ENCODE assay signal across 8 mouse cellular contexts in the genomic region with DNA sequence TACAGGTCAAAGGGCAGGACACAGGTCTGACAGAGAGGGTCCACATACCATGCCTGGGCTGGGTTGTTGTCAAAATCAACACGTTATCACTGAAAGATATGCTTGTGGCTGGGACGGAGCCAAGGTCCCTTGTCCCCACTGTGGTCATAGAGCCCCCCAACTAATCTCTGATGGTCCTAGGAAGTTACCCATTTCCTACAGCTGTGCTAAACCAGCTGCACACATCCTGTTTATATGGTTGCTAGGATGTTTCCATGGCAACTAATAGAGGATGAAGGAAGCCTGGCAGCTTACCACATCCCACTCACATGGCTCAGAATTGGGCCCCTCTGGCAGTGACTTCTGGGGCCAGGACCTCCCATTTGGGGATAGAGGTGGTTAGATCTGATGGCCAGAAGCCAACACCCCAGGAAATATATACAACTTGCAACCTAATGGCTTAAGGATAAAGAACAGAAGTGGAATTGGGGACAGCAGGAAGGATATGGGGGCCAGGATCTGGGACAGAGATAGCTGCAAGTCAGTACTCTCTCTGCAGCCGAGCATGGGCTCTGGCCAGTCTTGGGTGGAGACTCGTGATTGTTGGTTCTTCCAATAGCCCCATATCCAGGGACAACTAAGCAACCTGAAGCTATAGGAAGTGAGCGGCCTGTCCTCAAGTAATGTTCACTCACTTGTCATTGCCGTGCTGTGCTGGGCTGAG. TPM values are rescaled to one million over a fixed set of nuclear protein-coding genes. Genes with fewer than 3 reads are reported as not detected.
DNase-seq lines count a peak whose midpoint lies in the region; ATAC-seq and TF ChIP-seq lines count a peak whose summit lies in the region.

No protein-coding gene starts in this region.

- 49% methylated on average over 6 of the region's 6 CpGs for WGBS in intestine, embryonic 14.5 days
- WGBS in intestine, postnatal 0 days = 38% methylated on average over 6 of the region's 6 CpGs
- WGBS in midbrain, postnatal 0 days = 54% methylated on average over 6 of the region's 6 CpGs

- peak; percentile 60; the same call in 1 of the 2 replicates for ATAC-seq in intestine, embryonic 14.5 days (replicated peaks; ENCODE audit: low FRiP score, low TSS enrichment, low read depth)
- ATAC-seq in intestine, postnatal 0 days = no peak; the same call in 1 of the 2 replicates
- ATAC-seq in midbrain, postnatal 0 days (ENCODE audit: low FRiP score) = peak; percentile 38; the same call in 1 of the 2 replicates
- no peak for ATAC-seq in cerebellum, adult (ENCODE audit: insufficient number of reproducible peaks, low FRiP score, low TSS enrichment)

- no peak overlapping the region for H3K9ac ChIP-seq in intestine, embryonic 14.5 days (ENCODE audit: low read length)
- H3K9ac ChIP-seq in intestine, postnatal 0 days (ENCODE audit: low read depth, low read length) = no peak overlapping the region
- H3K9ac ChIP-seq in midbrain, postnatal 0 days (replicated peaks; ENCODE audit: low read length, poor library complexity, severe bottlenecking) = no peak overlapping the region

- DNase-seq in intestine, embryonic 14.5 days (ENCODE audit: low spot score) = no peak
- peak; percentile 72 for DNase-seq in heart, adult 8-10 months (ENCODE audit: low spot score)
- DNase-seq in kidney, postnatal 14 days = peak; percentile 64
- peak; percentile 81 for DNase-seq in midbrain, postnatal 0 days (ENCODE audit: low spot score)
- no peak for DNase-seq in adrenal gland, adult 18-20 months (ENCODE audit: low spot score in 2 of 2)
- no peak for DNase-seq in gastrocnemius, postnatal 25 days

- H3K36me3 ChIP-seq in intestine, embryonic 14.5 days (ENCODE audit: control insufficient read depth, insufficient read depth, low read length) = no peaks in the 10 kb centered on the region
- H3K36me3 ChIP-seq in intestine, postnatal 0 days (ENCODE audit: control insufficient read depth, insufficient read depth) = no peaks in the 10 kb centered on the region
- no peaks in the 10 kb centered on the region for H3K36me3 ChIP-seq in midbrain, postnatal 0 days (ENCODE audit: insufficient read depth, low read length)

- peaks cover 13% of the 10 kb centered on the region for H3K4me1 ChIP-seq in intestine, embryonic 14.5 days (replicated peaks; ENCODE audit: control insufficient read depth, insufficient read depth, low read length)
- H3K4me1 ChIP-seq in intestine, postnatal 0 days (replicated peaks; ENCODE audit: control insufficient read depth, insufficient read depth, low read length) = peaks cover 12% of the 10 kb centered on the region
- H3K4me1 ChIP-seq in midbrain, postnatal 0 days (ENCODE audit: insufficient read depth, low read length) = peaks cover 27% of the 10 kb centered on the region

- TF ChIP-seq CTCF in intestine, postnatal 0 days (IDR thresholded peaks at IDR 0.05; ENCODE audit: low read depth) = no peak
- no peak for TF ChIP-seq CTCF in midbrain, postnatal 0 days (IDR thresholded peaks at IDR 0.05)

- peak overlapping the region; percentile 38; the same call in 1 of the 2 replicates for H3K27ac ChIP-seq in intestine, embryonic 14.5 days (ENCODE audit: low read depth)
- no peak overlapping the region; the same call in 1 of the 2 replicates for H3K27ac ChIP-seq in intestine, postnatal 0 days (ENCODE audit: low read depth, low read length)
- peak overlapping the region; percentile 18; the same call in 1 of the 2 replicates for H3K27ac ChIP-seq in midbrain, postnatal 0 days (ENCODE audit: low read depth, low read length)

- no peaks in the 10 kb centered on the region for H3K27me3 ChIP-seq in intestine, embryonic 14.5 days (replicated peaks; ENCODE audit: control insufficient read depth, insufficient read depth, low read length)
- H3K27me3 ChIP-seq in intestine, postnatal 0 days (replicated peaks; ENCODE audit: control insufficient read depth, insufficient read depth, low read length) = no peaks in the 10 kb centered on the region
- H3K27me3 ChIP-seq in midbrain, postnatal 0 days (ENCODE audit: insufficient read depth, low read length) = no peaks in the 10 kb centered on the region

- H3K4me2 ChIP-seq in intestine, embryonic 14.5 days (ENCODE audit: low read length) = no peak overlapping the region
- no peak overlapping the region for H3K4me2 ChIP-seq in intestine, postnatal 0 days (replicated peaks; ENCODE audit: low read depth)
- H3K4me2 ChIP-seq in midbrain, postnatal 0 days (ENCODE audit: low read depth, low read length, poor library complexity, severe bottlenecking) = no peak overlapping the region

- no peaks in the 10 kb centered on the region for H3K9me3 ChIP-seq in intestine, embryonic 14.5 days (ENCODE audit: control insufficient read depth, low read length)
- H3K9me3 ChIP-seq in intestine, postnatal 0 days (ENCODE audit: control insufficient read depth) = no peaks in the 10 kb centered on the region
- H3K9me3 ChIP-seq in midbrain, postnatal 0 days (ENCODE audit: low read length) = no peaks in the 10 kb centered on the region

- no peak overlapping the region for H3K4me3 ChIP-seq in intestine, embryonic 14.5 days (ENCODE audit: low read depth, low read length)
- no peak overlapping the region for H3K4me3 ChIP-seq in intestine, postnatal 0 days (ENCODE audit: low read depth, low read length)
- H3K4me3 ChIP-seq in midbrain, postnatal 0 days (ENCODE audit: low read depth, low read length) = no peak overlapping the region

RNA-seq across cellular contexts. Expression of a gene that starts 43.6 kb away (rescaled TPM):
- 40.8 and 43.7 TPM in 2 replicates for polyA plus RNA-seq in intestine, embryonic 14.5 days (2014; fragmentation: Nextera tagmentation; extraction: Ambion mirVana)
- 68.5 and 83.0 TPM in 2 replicates for polyA plus RNA-seq in intestine, postnatal 0 days (2015; fragmentation: Nextera tagmentation; extraction: Ambion mirVana)
- total RNA-seq in heart, adult 8-10 months (2022) = 1 to 10 TPM; 2.5 to 4.3 (median 3.1) TPM
- 25.8 and 33.4 TPM in 2 replicates for total RNA-seq in midbrain, postnatal 0 days (2014; rRNA removed)
- 37.8 and 40.7 TPM in 2 replicates for polyA plus RNA-seq in midbrain, postnatal 0 days (2015; fragmentation: Nextera tagmentation; extraction: Ambion mirVana)
- total RNA-seq in adrenal gland, adult 18-20 months (2021) = 10 to 100 TPM in 1 of 2 experiments, 1 to 10 TPM in 1; 5.5 to 11.0 TPM
- total RNA-seq in gastrocnemius, postnatal 25 days (2021) = 1 to 10 TPM; 3.9 to 4.1 TPM

Comparison
In these comparisons a context has a peak if more than half of its experiments do, and no peak if none do; other contexts are left out.
1. ATAC-seq: peak in intestine, embryonic 14.5 days (single experiment) and midbrain, postnatal 0 days (single experiment); none in intestine, postnatal 0 days (single experiment) and cerebellum, adult (single experiment).
2. DNase-seq: peak in heart, adult 8-10 months (single experiment), kidney, postnatal 14 days (single experiment) and midbrain, postnatal 0 days (single experiment); none in intestine, embryonic 14.5 days (single experiment), adrenal gland, adult 18-20 months (0 of 2) and gastrocnemius, postnatal 25 days (single experiment).